Mouse (Mus musculus) liver, embryonic 15.5 days (tissue): ENCODE results near the gene Gm13119. TPM values are rescaled to one million over a fixed set of nuclear protein-coding genes. Genes with fewer than 3 reads are reported as not detected.

Source experiments
- polyA plus RNA-seq: library from polyadenylated mRNA; unstranded; fragments of >200 nt; fragmentation: Nextera tagmentation; extraction: Ambion mirVana; gene quantifications from 2 replicates; pipeline ENCODE4 v1.2.1, GENCODE M21; 2015

Gene Gm13119
- polyA plus RNA-seq, 1 experiment from 2014 or later, result not detected

Other genes with a start within 250 kb of the Gm13119 start
- gene Oog3, start 195.3 kb upstream of the Gm13119 start, polyA plus RNA-seq, result not detected in 2 replicates
- gene Oog2, start 167.2 kb upstream of the Gm13119 start, polyA plus RNA-seq, result not detected in 2 replicates
- gene C87977, start 144.6 kb upstream of the Gm13119 start, polyA plus RNA-seq, result not detected in 2 replicates
- gene Pramel5, start 77.5 kb upstream of the Gm13119 start, polyA plus RNA-seq, result not detected in 2 replicates
- not detected in 2 replicates for gene Gm13128, start 27.7 kb upstream of the Gm13119 start, polyA plus RNA-seq
- not detected in 2 replicates for gene Pramef20, start 20.0 kb downstream of the Gm13119 start, polyA plus RNA-seq
- not detected in 2 replicates for gene Pramef12, start 50.5 kb downstream of the Gm13119 start, polyA plus RNA-seq
- gene 1700012P22Rik, start 80.8 kb downstream of the Gm13119 start, polyA plus RNA-seq, result not detected in 2 replicates
- gene Gm9944, start 95.4 kb downstream of the Gm13119 start, polyA plus RNA-seq, result not detected in 2 replicates
- gene Aadacl3, start 105.8 kb downstream of the Gm13119 start, polyA plus RNA-seq, result not detected in 2 replicates
- gene 9430007A20Rik, start 161.9 kb downstream of the Gm13119 start, polyA plus RNA-seq, result not detected in 2 replicates
- gene Gm13124, start 207.2 kb downstream of the Gm13119 start, polyA plus RNA-seq, result not detected in 2 replicates